Comparison of ENCODE assay signal across 29 mouse cellular contexts in the genomic region with DNA sequence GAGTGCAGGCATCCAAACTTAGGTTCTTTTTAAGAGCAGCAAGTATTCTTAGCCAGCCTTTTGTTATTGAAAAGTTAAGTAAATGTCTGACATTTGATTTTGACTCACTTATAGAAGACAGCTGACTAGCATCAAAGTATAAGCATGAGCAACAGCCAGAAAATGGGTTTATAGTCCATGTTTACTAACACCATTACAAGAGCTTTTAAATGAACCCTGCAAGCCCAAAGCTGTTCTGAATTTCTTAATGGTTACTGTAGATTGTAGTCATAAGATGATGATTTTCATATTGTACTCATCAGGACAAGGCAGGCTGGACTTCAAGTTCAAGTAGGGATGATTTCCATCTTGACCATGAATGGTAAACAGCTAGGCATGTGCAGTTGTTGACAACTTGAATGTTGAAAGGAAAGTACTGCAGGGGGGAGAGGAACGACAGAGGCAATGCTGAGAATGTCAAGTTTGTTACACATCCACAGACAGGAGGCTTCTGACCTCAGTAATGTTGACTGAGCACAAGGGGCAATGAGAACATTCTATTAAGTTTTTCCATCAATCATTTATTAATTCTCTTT. TPM values are rescaled to one million over a fixed set of nuclear protein-coding genes. Genes with fewer than 3 reads are reported as not detected.
DNase-seq lines count a peak whose midpoint lies in the region; ATAC-seq and TF ChIP-seq lines count a peak whose summit lies in the region.
"Had no signal": no experiment of that assay in that cellular context is flagged by ENCODE, and none has a peak within 500 bp of the region (broad histone marks: within the 10 kb centered on the region; RNA-seq: fewer than 3 reads in every experiment).

No protein-coding gene starts in this region.

- H3K9me3 ChIP-seq in heart, embryonic 10.5 days: no peaks in the 10 kb centered on the region
- H3K9me3 ChIP-seq in heart, embryonic 11.5 days (replicated peaks; ENCODE audit: control insufficient read depth, low read length): no peaks in the 10 kb centered on the region
- no peaks in the 10 kb centered on the region for H3K9me3 ChIP-seq in kidney, postnatal 0 days (replicated peaks; ENCODE audit: low read length)
- H3K9me3 ChIP-seq in lung, postnatal 0 days (ENCODE audit: low read length): no peaks in the 10 kb centered on the region
- H3K9me3 ChIP-seq: forebrain, embryonic 10.5 days; forebrain, embryonic 13.5 days; heart, embryonic 12.5 days; heart, embryonic 15.5 days; hindbrain, embryonic 10.5 days; hindbrain, embryonic 13.5 days had no signal

- 0 out of 2 replicates have a peak, but pooled peaks have one; percentile 18 for TF ChIP-seq EP300 in lung, postnatal 0 days (IDR thresholded peaks at IDR 0.05)

- peaks cover 17% of the 10 kb centered on the region for H3K4me1 ChIP-seq in heart, embryonic 10.5 days
- H3K4me1 ChIP-seq in heart, embryonic 11.5 days (ENCODE audit: control insufficient read depth, insufficient read depth, low read length): peaks cover 5% of the 10 kb centered on the region
- H3K4me1 ChIP-seq in kidney, postnatal 0 days (replicated peaks; ENCODE audit: insufficient read depth, low read length): no peaks in the 10 kb centered on the region
- H3K4me1 ChIP-seq in lung, postnatal 0 days (ENCODE audit: insufficient read depth, low read depth, low read length): no peaks in the 10 kb centered on the region
- H3K4me1 ChIP-seq: forebrain, embryonic 13.5 days; hindbrain, embryonic 13.5 days had no signal

- H3K27ac ChIP-seq in heart, embryonic 10.5 days: peak overlapping the region; percentile 6; the same call in 1 of the 2 replicates
- no peak overlapping the region for H3K27ac ChIP-seq in heart, embryonic 11.5 days (ENCODE audit: low read depth, low read length)
- H3K27ac ChIP-seq in kidney, postnatal 0 days: no peak overlapping the region
- H3K27ac ChIP-seq in lung, postnatal 0 days (ENCODE audit: low read length): no peak overlapping the region
- H3K27ac ChIP-seq: forebrain, embryonic 10.5 days; forebrain, embryonic 13.5 days; heart, adult 2 months; heart, embryonic 15.5 days; hindbrain, embryonic 10.5 days; hindbrain, embryonic 13.5 days had no signal

- no peak for TF ChIP-seq CTCF in kidney, postnatal 0 days (IDR thresholded peaks at IDR 0.05; ENCODE audit: low read depth)
- TF ChIP-seq CTCF in lung, postnatal 0 days (IDR thresholded peaks at IDR 0.05): no peak

- H3K4me3 ChIP-seq in heart, embryonic 10.5 days: no peak overlapping the region
- H3K4me3 ChIP-seq in heart, embryonic 11.5 days (ENCODE audit: low read depth, low read length): no peak overlapping the region
- H3K4me3 ChIP-seq in kidney, postnatal 0 days (replicated peaks; ENCODE audit: low read depth, low read length): no peak overlapping the region
- no peak overlapping the region for H3K4me3 ChIP-seq in lung, postnatal 0 days (ENCODE audit: low read depth, low read length)
- H3K4me3 ChIP-seq: forebrain, embryonic 10.5 days; forebrain, embryonic 13.5 days; heart, adult 2 months; heart, embryonic 12.5 days; heart, embryonic 15.5 days; hindbrain, embryonic 10.5 days; hindbrain, embryonic 13.5 days had no signal

- no peaks in the 10 kb centered on the region for H3K36me3 ChIP-seq in heart, embryonic 10.5 days
- no peaks in the 10 kb centered on the region for H3K36me3 ChIP-seq in heart, embryonic 11.5 days (ENCODE audit: control insufficient read depth, insufficient read depth, low read length)
- H3K36me3 ChIP-seq in kidney, postnatal 0 days (ENCODE audit: insufficient read depth, low read length): no peaks in the 10 kb centered on the region
- H3K36me3 ChIP-seq in lung, postnatal 0 days (ENCODE audit: insufficient read depth, low read length): no peaks in the 10 kb centered on the region
- H3K36me3 ChIP-seq: forebrain, embryonic 10.5 days; heart, embryonic 12.5 days; heart, embryonic 15.5 days; hindbrain, embryonic 10.5 days; hindbrain, embryonic 13.5 days had no signal

- no peak for DNase-seq in heart, embryonic 10.5 days (ENCODE audit: low spot score)
- peak; percentile 49 for DNase-seq in kidney, postnatal 0 days (ENCODE audit: low spot score)
- no peak for DNase-seq in kidney, postnatal 14 days
- DNase-seq in lung, postnatal 0 days (ENCODE audit: low spot score): peak; percentile 71
- DNase-seq in lung, postnatal 25 days (ENCODE audit: low spot score): no peak
- no peak for DNase-seq in layer of hippocampus, postnatal 36 days
- DNase-seq: adrenal gland, postnatal 10 days; adrenal gland, postnatal 36 days; cerebellum, adult 18-20 months; cerebellum, adult 9-10 months; cerebellum, postnatal 14 days; gastrocnemius, postnatal 10 days; gastrocnemius, postnatal 36 days; heart, postnatal 36 days had no signal

- WGBS in heart, embryonic 10.5 days: 20% methylated on average over 1 of the region's 1 CpGs
- WGBS in heart, embryonic 11.5 days (ENCODE audit: insufficient replicate concordance): 27% methylated on average over 1 of the region's 1 CpGs
- WGBS in kidney, postnatal 0 days: 25% methylated on average over 1 of the region's 1 CpGs
- 30% methylated on average over 1 of the region's 1 CpGs for WGBS in lung, postnatal 0 days

- no peak for ATAC-seq in heart, embryonic 11.5 days (replicated peaks; ENCODE audit: insufficient number of reproducible peaks, low FRiP score, low TSS enrichment)
- ATAC-seq in kidney, postnatal 0 days (replicated peaks; ENCODE audit: low FRiP score, low read depth): no peak
- ATAC-seq in lung, postnatal 0 days: peak; percentile 87
- ATAC-seq: forebrain, embryonic 13.5 days; forebrain, embryonic 16.5 days had no signal

- H3K4me2 ChIP-seq in heart, embryonic 11.5 days: no peak overlapping the region
- no peak overlapping the region for H3K4me2 ChIP-seq in kidney, postnatal 0 days (ENCODE audit: low read length)
- no peak overlapping the region for H3K4me2 ChIP-seq in lung, postnatal 0 days (replicated peaks; ENCODE audit: low read depth, low read length)
- H3K4me2 ChIP-seq: forebrain, embryonic 13.5 days; heart, embryonic 12.5 days; heart, embryonic 15.5 days; hindbrain, embryonic 13.5 days had no signal

- H3K9ac ChIP-seq in heart, embryonic 11.5 days (ENCODE audit: low read depth, low read length): no peak overlapping the region
- no peak overlapping the region for H3K9ac ChIP-seq in kidney, postnatal 0 days (ENCODE audit: low read depth, low read length)
- H3K9ac ChIP-seq in lung, postnatal 0 days (replicated peaks; ENCODE audit: low read depth): no peak overlapping the region
- H3K9ac ChIP-seq: forebrain, embryonic 13.5 days; heart, embryonic 12.5 days; heart, embryonic 15.5 days; hindbrain, embryonic 13.5 days had no signal

- H3K27me3 ChIP-seq in heart, embryonic 10.5 days (ENCODE audit: insufficient read depth, poor library complexity, severe bottlenecking): no peaks in the 10 kb centered on the region
- H3K27me3 ChIP-seq in heart, embryonic 11.5 days (ENCODE audit: control insufficient read depth, insufficient read depth, low read length): no peaks in the 10 kb centered on the region
- no peaks in the 10 kb centered on the region for H3K27me3 ChIP-seq in kidney, postnatal 0 days (ENCODE audit: insufficient read depth, low read length)
- H3K27me3 ChIP-seq in lung, postnatal 0 days (replicated peaks; ENCODE audit: insufficient read depth, low read length): no peaks in the 10 kb centered on the region
- H3K27me3 ChIP-seq: forebrain, embryonic 13.5 days; heart, embryonic 12.5 days; heart, embryonic 15.5 days; hindbrain, embryonic 13.5 days had no signal

RNA-seq across cellular contexts. Expression of gene Tfpi2, which starts 52.5 kb away (rescaled TPM):
- polyA plus RNA-seq in heart, embryonic 10.5 days (2016; fragmentation: Nextera tagmentation; extraction: Ambion mirVana): 3.0 and 3.9 TPM in 2 replicates
- polyA plus RNA-seq in heart, embryonic 11.5 days (2014; fragmentation: Nextera tagmentation; extraction: Ambion mirVana): 4.0 and 4.6 TPM in 2 replicates
- 5.5 and 6.3 TPM in 2 replicates for polyA plus RNA-seq in kidney, postnatal 0 days (2015; fragmentation: Nextera tagmentation; extraction: Ambion mirVana)
- polyA plus RNA-seq in lung, postnatal 0 days (2015; fragmentation: Nextera tagmentation; extraction: Ambion mirVana): 6.9 and 7.0 TPM in 2 replicates
- total RNA-seq in layer of hippocampus, postnatal 36 days (2021): not detected

RNA-seq across cellular contexts. Expression of gene Gngt1, which starts 57.4 kb away (rescaled TPM):
- polyA plus RNA-seq in heart, embryonic 10.5 days (2016; fragmentation: Nextera tagmentation; extraction: Ambion mirVana): not detected in 2 replicates
- not detected in 2 replicates for polyA plus RNA-seq in heart, embryonic 11.5 days (2014; fragmentation: Nextera tagmentation; extraction: Ambion mirVana)
- polyA plus RNA-seq in kidney, postnatal 0 days (2015; fragmentation: Nextera tagmentation; extraction: Ambion mirVana): 0.09 TPM in 1 of 2 replicates, not detected in the other
- polyA plus RNA-seq in lung, postnatal 0 days (2015; fragmentation: Nextera tagmentation; extraction: Ambion mirVana): not detected in 2 replicates
- not detected for total RNA-seq in layer of hippocampus, postnatal 36 days (2021)
- total RNA-seq: adrenal gland, adult 18-20 months; adrenal gland, postnatal 10 days; adrenal gland, postnatal 36 days; ES-E14; gastrocnemius, adult 18-20 months; gastrocnemius, postnatal 10 days; gastrocnemius, postnatal 36 days; granulocyte monocyte progenitor cell, adult 5-6 weeks; heart, adult 2 months; heart, postnatal 10 days; heart, postnatal 36 days had no signal
- polyA plus RNA-seq: embryonic facial prominence, embryonic 11.5 days; forebrain, embryonic 10.5 days; forebrain, embryonic 13.5 days; forebrain, embryonic 16.5 days; heart, adult 2 months; heart, embryonic 12.5 days; heart, embryonic 15.5 days; hindbrain, embryonic 10.5 days; hindbrain, embryonic 13.5 days had no signal

Comparison
In these comparisons a context has a peak if more than half of its experiments do, and no peak if none do; other contexts are left out.
1. DNase-seq: peak in kidney, postnatal 0 days (single experiment) and lung, postnatal 0 days (single experiment); none in heart, embryonic 10.5 days (single experiment), kidney, postnatal 14 days (single experiment), lung, postnatal 25 days (single experiment) and layer of hippocampus, postnatal 36 days (0 of 2).